Mouse (Mus musculus): Measurements from ENCODE around the gene Sypl2. TPM values are rescaled to one million over a fixed set of nuclear protein-coding genes. Genes with fewer than 3 reads are reported as not detected.
A peak's percentile ranks its signal among the peaks of the same experiment; 100 is the strongest.
"Not testable (repeated sequence)": the region's sequence is repeated elsewhere in the genome, so short reads cannot be mapped to it uniquely, and the experiment has no call there.

The Sypl2 gene
- polyA plus RNA-seq (2017; shearing (Covaris generic)), result not detected

DNA sequence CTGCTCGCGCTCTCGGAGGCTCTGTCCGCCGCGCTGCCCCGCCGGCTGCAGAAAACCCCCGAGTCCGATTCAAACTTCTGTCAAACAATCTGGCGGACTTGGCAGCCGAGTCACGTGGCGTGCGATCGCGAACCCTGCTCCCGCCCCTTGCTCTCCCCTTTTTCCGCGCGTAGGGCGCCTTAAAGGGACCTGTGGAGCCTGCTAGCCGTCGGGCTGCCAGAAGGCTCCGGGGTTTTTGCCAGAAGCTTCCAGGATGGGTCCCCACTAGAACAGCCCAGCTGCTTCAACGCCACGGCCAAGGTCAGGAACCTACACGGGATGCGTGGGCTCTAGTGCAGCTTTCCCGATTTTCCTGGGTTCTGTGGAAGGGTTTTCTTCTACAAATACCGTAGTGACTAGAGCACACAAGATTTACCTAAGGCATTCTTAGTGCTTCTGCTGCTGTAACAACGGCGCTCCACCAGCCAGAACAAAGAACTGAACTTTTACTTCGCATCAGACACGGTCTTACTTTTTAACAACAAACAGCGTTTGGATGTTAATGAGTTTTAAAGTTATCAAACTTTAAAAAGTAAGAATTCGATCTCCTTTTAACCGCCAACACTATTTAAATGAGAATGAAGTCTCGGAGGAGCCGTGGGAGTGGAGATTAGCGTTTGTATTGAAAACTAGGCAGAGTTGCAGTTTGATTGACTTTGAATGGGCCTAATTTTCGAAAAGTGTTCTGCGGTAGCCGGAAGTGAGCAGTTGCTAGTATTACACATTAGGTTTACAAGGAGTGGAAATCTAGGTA is at the start of gene Sypl2:
Sypl2 (minus strand) TSS at position 91 of the 793 bp plus-strand sequence.
- ATAC-seq, result peak; percentile 43

GRCm38 (mm10) chr3:108259319-108259718 is 32.9 kb upstream of the Sypl2 start:
- ATAC-seq, result no peak

DNA sequence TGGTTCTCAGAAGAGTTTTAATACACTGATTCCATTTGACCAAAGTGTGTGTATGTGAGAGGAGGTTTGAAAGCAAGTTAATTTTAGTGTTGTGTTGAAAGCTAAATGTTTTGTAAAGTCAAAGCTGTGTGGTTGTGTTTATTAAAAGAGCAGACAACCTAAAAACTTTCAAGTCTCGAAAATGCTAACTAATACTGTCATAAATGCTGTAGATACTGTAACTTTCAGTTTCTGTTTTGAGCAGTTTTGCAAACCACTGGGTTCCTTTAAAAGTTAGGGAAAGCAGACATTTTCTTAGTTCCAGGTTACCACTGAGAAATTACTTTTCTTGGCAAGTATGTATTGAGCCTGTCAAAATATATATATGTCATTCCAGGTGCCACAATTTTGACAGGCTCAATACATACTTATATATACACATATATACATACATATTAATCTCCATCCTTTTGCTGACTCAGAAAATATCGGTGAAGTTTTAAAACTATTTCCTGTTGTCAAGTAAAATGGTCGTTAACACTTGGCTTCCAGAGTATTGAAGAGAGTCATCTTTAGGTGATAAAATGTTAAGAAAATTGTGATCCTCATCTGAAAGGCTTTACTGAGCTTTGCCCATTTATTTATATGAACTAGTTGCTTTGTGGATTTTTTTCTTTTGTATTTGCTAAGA is 31.5 kb upstream of the Sypl2 start:
- ATAC-seq, result no peak

GRCm38 (mm10) chr3:108256719-108257637 is 30.5 kb upstream of the Sypl2 start, which contains the start of gene Psma5:
TSS of gene Psma5 (plus strand) at chr3:108256926.
- peak; percentile 100 for ATAC-seq

- ATAC-seq, result no peak
Observed at GRCm38 (mm10) chr3:108246857-108247256, 20.4 kb upstream of the Sypl2 start.

DNA sequence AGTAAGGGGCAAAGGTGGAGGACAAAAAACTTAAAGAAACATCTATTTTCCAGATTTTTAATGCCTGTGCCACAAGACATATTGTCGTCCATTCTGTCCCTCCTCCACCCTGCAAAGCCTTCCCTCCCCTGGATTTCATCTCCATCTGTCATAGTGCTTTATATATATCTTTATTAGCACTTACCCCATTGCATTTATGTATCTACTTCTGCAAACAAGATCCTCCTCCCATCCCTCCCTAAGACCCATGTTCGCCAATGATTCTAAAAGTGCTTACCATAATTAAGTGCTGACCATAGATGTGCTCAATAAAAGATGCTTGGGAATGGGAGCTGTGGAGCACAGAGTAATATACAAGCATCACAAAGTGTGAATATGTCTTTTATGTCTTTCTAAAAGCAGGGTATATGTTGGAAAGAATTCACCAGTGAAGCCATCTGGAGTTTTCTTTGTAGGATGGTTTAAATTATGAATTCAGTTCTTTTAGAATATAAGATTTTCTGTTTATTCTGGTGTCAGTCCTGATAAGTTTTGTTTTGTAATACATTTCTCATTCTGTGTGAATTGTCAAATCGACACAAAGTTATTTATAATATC is 14.9 kb upstream of the Sypl2 start:
- ATAC-seq, result no peak

- not testable (repeated sequence) for ATAC-seq
Observed at GRCm38 (mm10) chr3:108237474-108238102, 11.1 kb upstream of the Sypl2 start.

- no peak for ATAC-seq
Observed at GRCm38 (mm10) chr3:108231646-108232045, 5.2 kb upstream of the Sypl2 start.

DNA sequence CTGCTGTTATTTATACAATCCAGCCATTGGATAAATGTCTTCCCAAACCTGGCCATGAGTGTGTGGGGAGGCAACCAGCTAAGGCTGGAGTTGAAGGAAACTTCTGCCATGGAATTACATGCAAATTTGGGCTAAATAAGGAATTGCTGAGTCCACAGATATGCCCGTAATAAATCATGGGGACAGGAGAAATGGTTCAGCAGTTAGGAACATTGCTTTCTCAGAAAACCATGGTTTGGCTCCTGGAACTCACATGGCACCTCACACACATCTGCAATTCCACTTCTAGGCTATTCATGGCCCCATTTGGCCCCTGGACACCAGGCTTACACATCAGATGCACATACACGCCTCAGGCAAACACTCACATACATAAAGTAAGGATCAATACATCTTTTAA is 1.1 kb upstream of the Sypl2 start:
- no peak for ATAC-seq

GRCm38 (mm10) chr3:108225711-108226557 is 514 bp downstream of the Sypl2 start:
- no peak for ATAC-seq

GRCm38 (mm10) chr3:108220661-108221060 is 5.8 kb downstream of the Sypl2 start:
- no peak for ATAC-seq

DNA sequence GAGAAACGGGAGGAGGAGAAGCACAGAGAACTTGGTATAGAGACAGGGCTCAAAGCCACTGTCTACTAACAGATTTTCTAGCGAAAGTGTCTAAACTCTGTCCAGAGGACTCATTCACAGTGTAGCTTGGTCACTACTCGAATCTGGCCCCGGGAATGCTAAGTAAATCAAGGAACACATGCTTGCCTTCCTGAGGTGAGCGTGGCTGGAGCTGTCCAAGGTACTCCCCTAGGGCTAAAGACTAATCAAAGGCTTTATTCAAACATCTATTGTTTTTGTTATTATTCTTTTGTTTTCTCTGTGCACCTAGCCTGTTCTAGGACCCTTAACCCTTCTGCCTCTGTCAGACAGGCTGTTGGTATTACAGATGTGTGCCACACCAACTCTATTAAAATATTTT is 11.7 kb downstream of the Sypl2 start:
- ATAC-seq, result no peak

DNA sequence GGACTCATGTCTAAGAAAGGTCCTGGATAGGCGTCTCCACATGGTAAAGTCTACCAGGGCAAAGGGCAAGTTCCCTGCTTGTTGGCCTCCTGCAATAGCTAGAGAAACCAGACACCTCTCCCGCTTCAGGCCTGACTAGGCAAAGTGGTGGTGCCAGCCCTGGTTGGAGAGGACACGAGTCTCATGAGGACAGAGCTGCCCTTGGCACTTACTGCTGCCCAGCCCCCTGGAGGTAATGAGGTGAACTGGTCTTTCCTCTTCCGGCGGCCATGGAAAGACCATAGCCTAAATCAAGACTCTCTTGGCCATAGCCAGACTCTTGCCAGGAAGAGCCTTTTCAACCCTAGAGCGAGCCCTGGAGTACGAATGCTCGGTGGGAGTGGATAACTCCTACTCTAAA is 14.0 kb downstream of the Sypl2 start:
- no peak for ATAC-seq

GRCm38 (mm10) chr3:108211845-108212244 is 14.6 kb downstream of the Sypl2 start:
- no peak for ATAC-seq

- peak; percentile 90 for ATAC-seq
Observed at GRCm38 (mm10) chr3:108210771-108211139, 15.7 kb downstream of the Sypl2 start, which contains the start of gene Atxn7l2. TSS of gene Atxn7l2 (minus strand) at chr3:108210934.

DNA sequence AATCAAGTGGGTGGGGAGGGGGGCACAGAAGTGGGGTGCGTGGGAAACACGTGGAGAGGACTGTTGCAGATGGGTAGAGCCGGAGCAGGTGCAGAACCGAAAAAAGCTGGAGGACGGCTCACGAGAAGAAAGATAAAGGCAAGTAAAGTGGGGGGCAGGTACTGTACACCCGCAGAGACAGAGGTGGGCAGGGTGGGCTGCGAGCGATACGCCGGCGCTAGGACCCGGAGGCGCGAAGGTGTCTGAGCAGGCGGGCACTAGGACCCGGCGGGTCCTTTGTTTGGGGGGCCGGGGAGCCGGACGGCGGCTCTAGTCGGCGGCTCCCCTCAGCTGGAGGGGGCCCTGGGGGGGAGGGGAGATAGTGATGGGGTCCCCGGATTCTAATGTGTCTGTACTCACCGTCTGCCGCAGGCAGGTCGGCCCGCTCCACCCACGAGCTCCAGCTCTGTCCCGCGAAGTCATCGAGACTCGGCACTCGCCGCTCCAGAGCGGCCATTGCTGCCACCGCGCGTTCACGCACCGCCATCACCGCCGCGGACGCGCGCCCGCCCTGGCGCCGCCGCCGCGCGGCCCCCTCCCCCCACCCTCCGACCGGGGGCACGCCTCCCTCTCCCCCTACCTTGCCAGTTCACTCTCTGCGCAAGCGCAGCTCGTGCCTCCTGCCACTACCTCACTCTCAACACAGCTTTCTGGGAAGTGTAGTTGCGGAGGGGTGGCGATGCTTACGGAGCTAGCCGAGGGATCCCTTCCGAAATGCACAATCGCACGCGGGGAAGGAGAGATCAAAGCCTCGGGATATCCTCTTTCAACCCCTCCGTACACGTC is 16.3 kb downstream of the Sypl2 start:
- peak; percentile 92 for ATAC-seq

DNA sequence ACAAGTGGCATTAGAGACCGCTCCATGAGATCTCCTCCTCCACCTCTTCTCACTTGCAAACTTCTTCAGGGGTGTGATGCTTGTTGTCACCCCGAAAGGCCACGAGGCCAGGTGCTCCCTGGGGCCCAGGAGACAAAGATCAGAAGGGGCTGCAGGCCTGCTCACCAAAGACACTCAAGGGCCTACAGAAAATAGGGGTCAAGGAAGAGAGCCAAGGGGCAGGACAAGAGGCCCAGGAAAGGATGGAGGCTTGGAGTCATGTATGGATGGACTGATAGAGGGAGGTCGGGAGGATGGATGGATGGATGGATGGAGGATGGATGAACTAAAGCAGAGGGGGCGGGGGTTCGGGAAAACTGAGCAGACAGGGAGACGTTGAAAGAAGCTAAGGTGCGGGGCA is 16.9 kb downstream of the Sypl2 start:
- ATAC-seq, result no peak

DNA sequence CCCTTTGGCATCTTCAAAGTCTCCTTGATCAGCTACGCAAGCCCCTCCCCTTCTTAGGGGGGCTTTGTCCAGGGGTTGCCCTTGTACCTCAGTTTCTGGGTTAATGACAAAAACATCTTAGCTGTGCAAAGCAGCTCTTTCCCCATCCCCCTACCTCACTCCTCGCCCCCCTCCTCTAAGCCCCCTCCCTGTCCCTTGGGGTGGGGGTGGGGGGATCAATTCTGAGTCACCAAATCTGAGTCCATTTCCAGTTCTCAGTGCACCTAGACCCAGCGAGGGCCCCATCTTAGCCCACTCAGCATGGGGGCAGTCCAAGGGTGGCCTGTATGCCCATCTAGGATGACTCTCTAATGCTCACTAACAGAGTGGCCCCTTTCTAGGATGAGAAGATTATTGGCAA is 17.4 kb downstream of the Sypl2 start:
- ATAC-seq, result no peak

GRCm38 (mm10) chr3:108206731-108207375 is 19.6 kb downstream of the Sypl2 start:
- ATAC-seq, result no peak

DNA sequence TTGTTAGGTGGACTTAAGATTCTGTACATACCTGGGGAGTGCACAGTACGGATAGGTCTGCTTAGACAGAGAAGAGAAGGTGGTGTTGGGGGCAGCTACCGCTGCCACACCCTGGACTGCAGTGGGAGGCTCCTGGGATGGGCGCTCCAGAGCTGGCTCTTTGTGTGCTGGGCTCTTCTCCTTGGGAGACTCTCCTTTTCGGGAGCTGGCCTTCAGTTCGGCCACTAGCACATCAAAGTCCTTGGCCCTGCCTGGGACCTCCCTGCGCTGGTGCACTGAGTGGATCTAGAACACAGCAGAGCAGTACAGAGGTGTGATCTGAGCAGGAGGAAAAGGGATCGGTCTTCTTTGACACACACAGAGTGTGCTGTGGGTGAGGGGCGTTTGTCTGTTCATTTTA is 20.8 kb downstream of the Sypl2 start:
- no peak for ATAC-seq

All from activated CD4-positive, CD25-positive, alpha-beta regulatory T cell, adult 4 months (primary cell).